Comparison of ENCODE assay signal across 15 mouse cellular contexts in the genomic region with DNA sequence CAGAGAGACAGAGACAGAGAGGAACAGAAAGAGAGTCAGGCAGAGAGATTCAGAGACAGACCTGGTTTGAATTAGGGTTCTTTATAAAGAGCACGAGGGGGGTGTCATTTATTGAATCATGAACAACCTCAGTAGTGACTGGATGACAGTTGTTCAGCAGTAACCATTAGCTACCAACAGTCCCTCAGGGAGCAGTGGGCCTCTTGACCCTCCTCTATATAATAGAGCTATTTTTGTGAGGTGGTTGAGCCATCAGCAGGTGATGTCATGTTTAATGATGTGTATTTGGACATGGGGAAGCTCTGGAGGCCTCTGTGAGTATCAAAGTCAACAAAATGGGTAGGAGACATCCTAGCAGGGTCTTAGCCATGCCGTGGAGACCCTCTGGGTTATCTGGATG. TPM values are rescaled to one million over a fixed set of nuclear protein-coding genes. Genes with fewer than 3 reads are reported as not detected.
DNase-seq lines count a peak whose midpoint lies in the region; ATAC-seq and TF ChIP-seq lines count a peak whose summit lies in the region.
"Had no signal": no experiment of that assay in that cellular context is flagged by ENCODE, and none has a peak within 500 bp of the region (broad histone marks: within the 10 kb centered on the region; RNA-seq: fewer than 3 reads in every experiment).

No protein-coding gene starts in this region.

- peak overlapping the region; percentile 67 for H3K4me2 ChIP-seq in CH12.LX (ENCODE audit: insufficient read depth, low read depth, poor library complexity, severe bottlenecking)
- H3K4me2 ChIP-seq in liver, postnatal 0 days (ENCODE audit: low read depth, low read length): no peak overlapping the region
- H3K4me2 ChIP-seq: limb, embryonic 12.5 days had no signal

- in situ Hi-C loops in CH12.LX (cut with MboI; ENCODE audit: low pct_ligation_motif_present, low pct_unique_long_range_greater_than_20kb, low sequenced_read_pairs): no loop called here

- dilution Hi-C loops in CH12.LX (cut with MboI; ENCODE audit: extremely low pct_ligation_motif_present, extremely low pct_unique_long_range_greater_than_20kb, low sequenced_read_pairs): no loop called here

- no peak for TF ChIP-seq POLR2A in CH12.LX (IDR thresholded peaks at IDR 0.05; ENCODE audit: low read depth, low read length)

- H3K27me3 ChIP-seq in heart, embryonic 10.5 days (ENCODE audit: insufficient read depth, poor library complexity, severe bottlenecking): no peaks in the 10 kb centered on the region
- H3K27me3 ChIP-seq in CH12.LX (replicated peaks): no peaks in the 10 kb centered on the region
- H3K27me3 ChIP-seq in liver, postnatal 0 days (ENCODE audit: insufficient read depth, low read length): no peaks in the 10 kb centered on the region
- H3K27me3 ChIP-seq: limb, embryonic 12.5 days had no signal

- DNase-seq in heart, embryonic 10.5 days (ENCODE audit: low spot score): no peak
- DNase-seq in heart, postnatal 10 days: no peak
- DNase-seq in left cerebral cortex, adult 2 months (ENCODE audit: extremely low spot score in 1 of 2, low spot score in 2 of 2): no peak
- no peak for DNase-seq in left cerebral cortex, postnatal 4 days
- DNase-seq in CH12.LX (ENCODE audit: extremely low read depth): peak; percentile 50
- DNase-seq in liver, postnatal 0 days: no peak
- no peak for DNase-seq in gastrocnemius, adult 8-10 months (ENCODE audit: low spot score in 2 of 2)
- no peak for DNase-seq in gastrocnemius, postnatal 25 days
- DNase-seq: adrenal gland, postnatal 10 days; cerebellum, postnatal 14 days; forebrain, postnatal 0 days; kidney, adult 18-20 months had no signal

- H3K4me3 ChIP-seq in heart, embryonic 10.5 days: no peak overlapping the region
- no peak overlapping the region for H3K4me3 ChIP-seq in left cerebral cortex, adult 2 months
- H3K4me3 ChIP-seq in CH12.LX (replicated peaks in 1 of 3; ENCODE audit: low read depth in 2 of 3, low read length in 2 of 3, poor library complexity in 1 of 3): no peak overlapping the region
- no peak overlapping the region for H3K4me3 ChIP-seq in liver, postnatal 0 days (ENCODE audit: low read depth, low read length)
- H3K4me3 ChIP-seq: embryonic facial prominence, embryonic 10.5 days; limb, embryonic 12.5 days had no signal

- no peak for TF ChIP-seq RAD21 in CH12.LX (IDR thresholded peaks at IDR 0.05; ENCODE audit: low read depth, low read length)

- peak overlapping the region; percentile 73; the same call in 1 of the 2 replicates for H3K27ac ChIP-seq in heart, embryonic 10.5 days
- H3K27ac ChIP-seq in left cerebral cortex, adult 2 months: peak overlapping the region; percentile 70
- H3K27ac ChIP-seq in CH12.LX (ENCODE audit: insufficient read depth, low read depth): peak overlapping the region; percentile 63
- peak overlapping the region; percentile 63 for H3K27ac ChIP-seq in liver, postnatal 0 days (ENCODE audit: low read depth)
- H3K27ac ChIP-seq: embryonic facial prominence, embryonic 10.5 days; limb, embryonic 12.5 days had no signal

- ATAC-seq in liver, postnatal 0 days: 0 out of 2 replicates have a peak, but pooled peaks have one; percentile 7
- ATAC-seq: forebrain, postnatal 0 days; hindbrain, embryonic 16.5 days had no signal

- no peak for TF ChIP-seq CTCF in left cerebral cortex, adult 2 months (IDR thresholded peaks at IDR 0.05)
- no peak for TF ChIP-seq CTCF in CH12.LX (conservative IDR thresholded peaks at IDR 0.05 in 1 of 2, IDR thresholded peaks at IDR 0.05 in 1 of 2; ENCODE audit: low read depth in 2 of 2, low read length in 2 of 2)
- no peak for TF ChIP-seq CTCF in liver, postnatal 0 days (IDR thresholded peaks at IDR 0.05; ENCODE audit: low read depth)

- H3K4me1 ChIP-seq in heart, embryonic 10.5 days: peaks cover 45% of the 10 kb centered on the region
- peaks cover 23 to 66% of the 10 kb centered on the region in 2 experiments for H3K4me1 ChIP-seq in CH12.LX (ENCODE audit: control insufficient read depth in 1 of 2, insufficient read depth in 2 of 2)
- H3K4me1 ChIP-seq in liver, postnatal 0 days (ENCODE audit: insufficient read depth): peaks cover 8% of the 10 kb centered on the region

- H3K9ac ChIP-seq in CH12.LX (ENCODE audit: insufficient read depth, low read depth): peak overlapping the region; percentile 66
- H3K9ac ChIP-seq in liver, postnatal 0 days (replicated peaks): no peak overlapping the region
- H3K9ac ChIP-seq: forebrain, postnatal 0 days; limb, embryonic 12.5 days had no signal

- 52% methylated on average over 2 of the region's 2 CpGs for WGBS in heart, embryonic 10.5 days
- WGBS in liver, postnatal 0 days (ENCODE audit: insufficient replicate concordance): 66% methylated on average over 2 of the region's 2 CpGs

- intact Hi-C loops in heart, postnatal 10 days (cut with DNase I): no loop called here
- intact Hi-C loops in left cerebral cortex, adult 2 months (cut with DNase I): loop anchor here (5.0 kb wide), 1 partner anchor 84 kb away; no protein-coding TSS in a partner anchor
- intact Hi-C loops in left cerebral cortex, postnatal 4 days (cut with DNase I): no loop called here

- no peak for TF ChIP-seq EP300 in CH12.LX (IDR thresholded peaks at IDR 0.05; ENCODE audit: low read length)
- no peak for TF ChIP-seq EP300 in liver, postnatal 0 days (IDR thresholded peaks at IDR 0.05; ENCODE audit: low read depth)

- no peaks in the 10 kb centered on the region for H3K79me2 ChIP-seq in CH12.LX (replicated peaks; ENCODE audit: control insufficient read depth, extremely low read depth, insufficient read depth, poor library complexity, severe bottlenecking)

- peaks cover 14% of the 10 kb centered on the region; the same call in 1 of the 2 replicates for H3K36me3 ChIP-seq in heart, embryonic 10.5 days
- H3K36me3 ChIP-seq in CH12.LX (replicated peaks in 1 of 2; ENCODE audit: control insufficient read depth in 1 of 2, insufficient read depth in 1 of 2, low read length in 1 of 2): peaks cover 0 to 45% of the 10 kb centered on the region in 2 experiments
- H3K36me3 ChIP-seq in liver, postnatal 0 days (replicated peaks; ENCODE audit: insufficient read depth, low read length): no peaks in the 10 kb centered on the region
- H3K36me3 ChIP-seq: embryonic facial prominence, embryonic 10.5 days; limb, embryonic 12.5 days had no signal

- no peaks in the 10 kb centered on the region for H3K9me3 ChIP-seq in heart, embryonic 10.5 days
- H3K9me3 ChIP-seq in CH12.LX (replicated peaks; ENCODE audit: low read length): no peaks in the 10 kb centered on the region
- H3K9me3 ChIP-seq in liver, postnatal 0 days (ENCODE audit: low read length): no peaks in the 10 kb centered on the region
- H3K9me3 ChIP-seq: embryonic facial prominence, embryonic 10.5 days; limb, embryonic 12.5 days had no signal

TF ChIP-seq in CH12.LX, 34 proteins besides CTCF, POLR2A, EP300 and RAD21:
- peak; percentile 12; the same call in 1 of the 2 replicates for TF ChIP-seq MYC (IDR thresholded peaks at IDR 0.05; ENCODE audit: low read depth, low read length)
- TF ChIP-seq MEF2A (IDR thresholded peaks at IDR 0.05; ENCODE audit: borderline replicate concordance, low read depth, low read length): peak; percentile 33; the same call in 1 of the 2 replicates
- TF ChIP-seq IRF4 (IDR thresholded peaks at IDR 0.05; ENCODE audit: low read depth, low read length): no peak

RNA-seq across cellular contexts. Expression of a gene that starts 39.2 kb away (rescaled TPM):
- 37.1 and 62.2 TPM in 2 replicates for polyA plus RNA-seq in heart, embryonic 10.5 days (2016; fragmentation: Nextera tagmentation; extraction: Ambion mirVana)
- total RNA-seq in heart, postnatal 10 days (2021): 10 to 100 TPM; 14.7 to 15.6 TPM
- total RNA-seq in left cerebral cortex, adult 2 months (2021): 100 to 1,000 TPM; 174 to 176 TPM
- total RNA-seq in left cerebral cortex, postnatal 4 days (2021): 100 to 1,000 TPM; 346 to 364 TPM
- total RNA-seq in CH12.LX (2012; rRNA removed): 9.4 and 11.4 TPM in 2 replicates
- 17.7 and 17.9 TPM in 2 replicates for total RNA-seq in CH12.LX (2014; rRNA removed)
- polyA plus RNA-seq in CH12.LX (2012; ENCODE audit: insufficient read length, low read depth): 19.8 and 21.3 TPM in 2 replicates
- 2.7 and 3.2 TPM in 2 replicates for polyA plus RNA-seq in liver, postnatal 0 days (2015; fragmentation: Nextera tagmentation; extraction: Ambion mirVana)
- total RNA-seq in gastrocnemius, adult 8-10 months (2022): 1 to 10 TPM; 1.2 to 3.4 (median 2.4) TPM
- total RNA-seq in gastrocnemius, postnatal 25 days (2021): 1 to 10 TPM; 4.6 to 6.5 TPM

Comparison
In these comparisons a context has a peak if more than half of its experiments do, and no peak if none do; other contexts are left out.
1. RNA of a gene that starts 39.2 kb away (total RNA-seq): 346 to 364 TPM in left cerebral cortex, postnatal 4 days and 174 to 176 TPM in left cerebral cortex, adult 2 months; 9.4 to 17.9 TPM in CH12.LX, 14.7 to 15.6 TPM in heart, postnatal 10 days, 4.6 to 6.5 TPM in gastrocnemius, postnatal 25 days and 1.2 to 3.4 TPM in gastrocnemius, adult 8-10 months; every median in the first group is over 4 times any median in the second.
2. Peak in every context shown above with its lines, with median percentiles within 50 percentile points of each other: H3K27ac ChIP-seq.